Mouse (Mus musculus): Measurements from ENCODE around the gene Stmn1. TPM values are rescaled to one million over a fixed set of nuclear protein-coding genes. Genes with fewer than 3 reads are reported as not detected.
A peak's percentile ranks its signal among the peaks of the same experiment; 100 is the strongest.

Stmn1 gene
- polyA plus RNA-seq, 1 experiment = 314 TPM

- TF ChIP-seq POLR2A (IDR thresholded peaks at IDR 0.05; ENCODE audit: borderline replicate concordance, low read depth, low read length) (no peak), CTCF (IDR thresholded peaks at IDR 0.05; ENCODE audit: low read depth, low read length) (no peak)
- no peak overlapping the region for H3K4me3 ChIP-seq (ENCODE audit: insufficient read depth, low read length)
- 0 out of 2 replicates have a peak, but pooled peaks cover 5% of the 10 kb centered on the region for H3K4me1 ChIP-seq (ENCODE audit: control insufficient read depth, insufficient read depth, low read length)
- no peak overlapping the region for H3K27ac ChIP-seq (ENCODE audit: insufficient read depth, low read depth, low read length)
Observed at GRCm38 (mm10) chr4:134506713-134507112, 38.6 kb downstream of the Stmn1 start.

GRCm38 (mm10) chr4:134510396-134510795, 42.3 kb downstream of the Stmn1 start:
- no peak overlapping the region for H3K27ac ChIP-seq (ENCODE audit: insufficient read depth, low read depth, low read length)
- TF ChIP-seq POLR2A (IDR thresholded peaks at IDR 0.05; ENCODE audit: borderline replicate concordance, low read depth, low read length) = no peak
- peaks cover 18% of the 10 kb centered on the region for H3K4me1 ChIP-seq (ENCODE audit: control insufficient read depth, insufficient read depth, low read length)
- H3K4me3 ChIP-seq (ENCODE audit: insufficient read depth, low read length) = no peak overlapping the region

- Histone ChIP-seq H3K4me1 (ENCODE audit: control insufficient read depth, insufficient read depth, low read length) (peaks cover 22% of the 10 kb centered on the region), H3K4me3 (ENCODE audit: insufficient read depth, low read length) (peak within 1 kb of the TSS; percentile 86), H3K27ac (ENCODE audit: insufficient read depth, low read depth, low read length) (peak within 1 kb of the TSS; percentile 57)
- TF ChIP-seq POLR2A (IDR thresholded peaks at IDR 0.05; ENCODE audit: borderline replicate concordance, low read depth, low read length) = no peak
- no peak for TF ChIP-seq CTCF (IDR thresholded peaks at IDR 0.05; ENCODE audit: low read depth, low read length)
Observed at GRCm38 (mm10) chr4:134510845-134511411, 42.8 kb downstream of the Stmn1 start, which contains the start of gene Aunip. TSS of gene Aunip (plus strand) at chr4:134510999.

- Histone ChIP-seq H3K4me3 (ENCODE audit: insufficient read depth, low read length) (peak overlapping the region; percentile 59), H3K4me1 (ENCODE audit: control insufficient read depth, insufficient read depth, low read length) (peaks cover 29% of the 10 kb centered on the region), H3K27ac (ENCODE audit: insufficient read depth, low read depth, low read length) (peak overlapping the region; percentile 36)
- TF ChIP-seq CTCF (IDR thresholded peaks at IDR 0.05; ENCODE audit: low read depth, low read length) = no peak
- no peak for TF ChIP-seq POLR2A (IDR thresholded peaks at IDR 0.05; ENCODE audit: borderline replicate concordance, low read depth, low read length)
Observed at GRCm38 (mm10) chr4:134511730-134512129, 43.6 kb downstream of the Stmn1 start.

- Histone ChIP-seq H3K4me1 (ENCODE audit: control insufficient read depth, insufficient read depth, low read length) (peaks cover 38% of the 10 kb centered on the region), H3K27ac (ENCODE audit: insufficient read depth, low read depth, low read length) (peak overlapping the region; percentile 27), H3K4me3 (ENCODE audit: insufficient read depth, low read length) (peak overlapping the region; percentile 57)
- no peak for TF ChIP-seq CTCF (IDR thresholded peaks at IDR 0.05; ENCODE audit: low read depth, low read length)
- no peak for TF ChIP-seq POLR2A (IDR thresholded peaks at IDR 0.05; ENCODE audit: borderline replicate concordance, low read depth, low read length)
Observed at GRCm38 (mm10) chr4:134512798-134513197, 44.7 kb downstream of the Stmn1 start.

- H3K4me1 ChIP-seq (ENCODE audit: control insufficient read depth, insufficient read depth, low read length) = peaks cover 42% of the 10 kb centered on the region
- H3K4me3 ChIP-seq (ENCODE audit: insufficient read depth, low read length) = no peak overlapping the region
- H3K27ac ChIP-seq (ENCODE audit: insufficient read depth, low read depth, low read length) = no peak overlapping the region
- no peak for TF ChIP-seq CTCF (IDR thresholded peaks at IDR 0.05; ENCODE audit: low read depth, low read length)
- no peak for TF ChIP-seq POLR2A (IDR thresholded peaks at IDR 0.05; ENCODE audit: borderline replicate concordance, low read depth, low read length)
Observed at GRCm38 (mm10) chr4:134514309-134514930, 46.3 kb downstream of the Stmn1 start.

GRCm38 (mm10) chr4:134515614-134516013, 47.5 kb downstream of the Stmn1 start:
- Histone ChIP-seq H3K4me3 (ENCODE audit: insufficient read depth, low read length) (no peak overlapping the region), H3K4me1 (ENCODE audit: control insufficient read depth, insufficient read depth, low read length) (peaks cover 40% of the 10 kb centered on the region), H3K27ac (ENCODE audit: insufficient read depth, low read depth, low read length) (peak overlapping the region; percentile 17; the same call in 1 of the 2 replicates)
- TF ChIP-seq CTCF (IDR thresholded peaks at IDR 0.05; ENCODE audit: low read depth, low read length) (no peak), POLR2A (IDR thresholded peaks at IDR 0.05; ENCODE audit: borderline replicate concordance, low read depth, low read length) (no peak)

GRCm38 (mm10) chr4:134516981-134517380, 48.9 kb downstream of the Stmn1 start:
- Histone ChIP-seq H3K4me3 (ENCODE audit: insufficient read depth, low read length) (no peak overlapping the region), H3K4me1 (ENCODE audit: control insufficient read depth, insufficient read depth, low read length) (peaks cover 40% of the 10 kb centered on the region), H3K27ac (ENCODE audit: insufficient read depth, low read depth, low read length) (peak overlapping the region; percentile 55)
- TF ChIP-seq POLR2A (IDR thresholded peaks at IDR 0.05; ENCODE audit: borderline replicate concordance, low read depth, low read length) (no peak), CTCF (IDR thresholded peaks at IDR 0.05; ENCODE audit: low read depth, low read length) (no peak)

- TF ChIP-seq POLR2A (IDR thresholded peaks at IDR 0.05; ENCODE audit: borderline replicate concordance, low read depth, low read length) (no peak), CTCF (IDR thresholded peaks at IDR 0.05; ENCODE audit: low read depth, low read length) (no peak)
- Histone ChIP-seq H3K27ac (ENCODE audit: insufficient read depth, low read depth, low read length) (no peak overlapping the region), H3K4me1 (ENCODE audit: control insufficient read depth, insufficient read depth, low read length) (peaks cover 40% of the 10 kb centered on the region), H3K4me3 (ENCODE audit: insufficient read depth, low read length) (no peak overlapping the region)
Observed at GRCm38 (mm10) chr4:134517719-134518118, 49.6 kb downstream of the Stmn1 start.

- Histone ChIP-seq H3K4me1 (ENCODE audit: control insufficient read depth, insufficient read depth, low read length) (peaks cover 37% of the 10 kb centered on the region), H3K4me3 (ENCODE audit: insufficient read depth, low read length) (no peak overlapping the region), H3K27ac (ENCODE audit: insufficient read depth, low read depth, low read length) (no peak overlapping the region)
- TF ChIP-seq POLR2A (IDR thresholded peaks at IDR 0.05; ENCODE audit: borderline replicate concordance, low read depth, low read length) = no peak
Observed at GRCm38 (mm10) chr4:134518541-134518940, 50.4 kb downstream of the Stmn1 start.

Measured in bone marrow macrophage, adult 2 months (primary cell).